Mouse (Mus musculus) heart, postnatal 0 days (tissue): ENCODE measurements around the gene Rabac1. TPM values are rescaled to one million over a fixed set of nuclear protein-coding genes. Genes with fewer than 3 reads are reported as not detected.

Experiments
- ATAC-seq: fragments of 200-750 bp; cut with Nextera tagmentation; 2 replicates; pipeline ENCODE4 v1.8.0; 2017; ENCODE audit warnings: low read depth, moderate number of reproducible peaks, moderate library complexity; ENCODE audit not compliant: insufficient read depth
- DNase-seq: peaks from one replicate; pipeline ENCODE4 v3.0.0-alpha.2; 2016; ENCODE audit warnings: low spot score
- H3K27ac ChIP-seq: fragments of 300-500 bp; sonication (generic); 2 replicates; pipeline ENCODE4 v1.5.1; 2014; ENCODE audit warnings: low read depth, mild to moderate bottlenecking
- H3K27me3 ChIP-seq: fragments of 300-500 bp; sonication (generic); 2 replicates; pipeline ENCODE4 v1.6.1; 2014; ENCODE audit warnings: low read length, mixed read lengths; ENCODE audit not compliant: control insufficient read depth, insufficient read depth
- H3K36me3 ChIP-seq: fragments of 300-500 bp; sonication (generic); replicated peaks from 2 replicates; pipeline ENCODE4 v1.6.1; 2014; ENCODE audit warnings: low read length, mixed read lengths; ENCODE audit not compliant: control insufficient read depth, insufficient read depth
- H3K4me1 ChIP-seq: fragments of 300-500 bp; sonication (generic); 2 replicates; pipeline ENCODE4 v1.6.1; 2014; ENCODE audit warnings: antibody characterized with exemption; ENCODE audit not compliant: control insufficient read depth, insufficient read depth
- H3K4me2 ChIP-seq: fragments of 300-500 bp; sonication (generic); 2 replicates; pipeline ENCODE4 v1.6.1; 2014; ENCODE audit warnings: low read depth, mild to moderate bottlenecking, low read length, moderate library complexity
- H3K4me3 ChIP-seq: fragments of 300-500 bp; sonication (generic); 2 replicates; pipeline ENCODE4 v1.5.1; 2014; ENCODE audit warnings: low read depth, low read length
- H3K9ac ChIP-seq: fragments of 300-500 bp; sonication (generic); replicated peaks from 2 replicates; pipeline ENCODE4 v1.6.1; 2014; ENCODE audit warnings: low read depth, low read length, mixed read lengths
- H3K9me3 ChIP-seq: fragments of 300-500 bp; sonication (generic); replicated peaks from 2 replicates; pipeline ENCODE4 v1.6.1; 2016; ENCODE audit warnings: low read length; ENCODE audit not compliant: control insufficient read depth
- CTCF ChIP-seq: IDR thresholded peaks from 2 replicates; pipeline ENCODE4 v1.5.1; 2016; ENCODE audit warnings: antibody characterized with exemption, control low read depth, low read depth
- EP300 ChIP-seq: IDR thresholded peaks from 2 replicates; pipeline ENCODE4 v1.6.1; 2016; ENCODE audit warnings: antibody characterized with exemption, low read depth
- WGBS: fragments of 180-500 bp; shearing (Covaris S2); extraction: QIAGEN DNeasy Blood & Tissue Kit; methylation state at CpG from one replicate; pipeline ENCODE4 v1.1.7; 2014; 5-methylcytosine and 5-hydroxymethylcytosine counted together
- polyA plus RNA-seq: library from polyadenylated mRNA; unstranded; fragments of >200 nt; fragmentation: Nextera tagmentation; extraction: Ambion mirVana; gene quantifications from 2 replicates; pipeline ENCODE4 v1.2.1, GENCODE M21; 2015
- total RNA-seq: library from RNA; depleted of rRNA; stranded (reverse); fragments of >200 nt; gene quantifications from 2 replicates; pipeline ENCODE4 v1.2.3, GENCODE M21; 2014; ENCODE audit warnings: low replicate concordance

Rabac1 gene
- total and polyA plus RNA-seq, 2 experiments from 2014 or later, result 357 to 609 TPM

- 63% methylated on average over 6 of the region's 6 CpGs for WGBS
- H3K9me3 ChIP-seq, result no peaks in the 10 kb centered on the region
- H3K27me3 ChIP-seq, result no peaks in the 10 kb centered on the region
- H3K4me1 ChIP-seq, result no peaks in the 10 kb centered on the region
- DNase-seq (no peak), ATAC-seq (no peak)
- no peak overlapping the region for H3K27ac ChIP-seq
- no peak overlapping the region for H3K4me3 ChIP-seq
- TF ChIP-seq CTCF (no peak), EP300 (no peak)
- no peak overlapping the region for H3K9ac ChIP-seq
- H3K4me2 ChIP-seq, result no peak overlapping the region
- peaks cover 14% of the 10 kb centered on the region for H3K36me3 ChIP-seq
Measured at GRCm38 (mm10) chr7:24968463-24968862, 4.1 kb downstream of the Rabac1 start.

- TF ChIP-seq EP300, result no peak
- Histone ChIP-seq H3K9ac (no peak overlapping the region), H3K27ac (no peak overlapping the region), H3K4me3 (no peak overlapping the region), H3K9me3 (no peaks in the 10 kb centered on the region), H3K36me3 (peaks cover 14% of the 10 kb centered on the region), H3K4me2 (no peak overlapping the region), H3K4me1 (no peaks in the 10 kb centered on the region), H3K27me3 (no peaks in the 10 kb centered on the region)
- ATAC-seq, result no peak
- WGBS, result 77% methylated on average over 8 of the region's 8 CpGs
- DNase-seq, result no peak
Measured at GRCm38 (mm10) chr7:24967966-24968365, 4.6 kb downstream of the Rabac1 start.

GRCm38 (mm10) chr7:24964897-24965535 is 7.5 kb downstream of the Rabac1 start:
- Histone ChIP-seq H3K36me3 (peaks cover 9% of the 10 kb centered on the region), H3K4me2 (no peak overlapping the region), H3K4me3 (no peak overlapping the region), H3K27me3 (no peaks in the 10 kb centered on the region), H3K9ac (no peak overlapping the region), H3K4me1 (no peaks in the 10 kb centered on the region), H3K27ac (no peak overlapping the region), H3K9me3 (no peaks in the 10 kb centered on the region)
- TF ChIP-seq EP300 (no peak), CTCF (peak; percentile 65)
- WGBS, result 10% methylated on average over 5 of the region's 5 CpGs
- ATAC-seq (no peak; the same call in 1 of the 2 replicates), DNase-seq (peak; percentile 31)

- H3K27ac ChIP-seq, result no peak overlapping the region
- no peak overlapping the region for H3K9ac ChIP-seq
- 59% methylated on average over 2 of the region's 2 CpGs for WGBS
- no peak for TF ChIP-seq EP300
- no peak for TF ChIP-seq CTCF
- H3K27me3 ChIP-seq, result no peaks in the 10 kb centered on the region
- H3K9me3 ChIP-seq, result no peaks in the 10 kb centered on the region
- peaks cover 1% of the 10 kb centered on the region; the same call in 1 of the 2 replicates for H3K36me3 ChIP-seq
- no peak overlapping the region for H3K4me3 ChIP-seq
- H3K4me1 ChIP-seq, result no peaks in the 10 kb centered on the region
- DNase-seq (no peak), ATAC-seq (no peak)
- H3K4me2 ChIP-seq, result no peak overlapping the region
Measured at GRCm38 (mm10) chr7:24964288-24964687, 8.3 kb downstream of the Rabac1 start.

GRCm38 (mm10) chr7:24955226-24955625 is 17.3 kb downstream of the Rabac1 start:
- no peak for DNase-seq
- H3K27ac ChIP-seq, result no peak overlapping the region
- H3K4me1 ChIP-seq, result no peaks in the 10 kb centered on the region
- no peaks in the 10 kb centered on the region for H3K36me3 ChIP-seq
- 0 out of 2 replicates have a peak, but pooled peaks cover 4% of the 10 kb centered on the region for H3K9me3 ChIP-seq
- TF ChIP-seq EP300 (no peak), CTCF (no peak)
- H3K4me3 ChIP-seq, result peak overlapping the region; percentile 46
- H3K4me2 ChIP-seq, result peak overlapping the region; percentile 62; the same call in 1 of the 2 replicates
- H3K9ac ChIP-seq, result no peak overlapping the region
- H3K27me3 ChIP-seq, result peaks cover 72% of the 10 kb centered on the region
- WGBS, result 3% methylated on average over 25 of the region's 33 CpGs
- no peak for ATAC-seq

GRCm38 (mm10) chr7:24954450-24954849 is 18.1 kb downstream of the Rabac1 start:
- Histone ChIP-seq H3K4me1 (no peaks in the 10 kb centered on the region), H3K27ac (no peak overlapping the region), H3K9me3 (0 out of 2 replicates have a peak, but pooled peaks cover 4% of the 10 kb centered on the region), H3K27me3 (peaks cover 80% of the 10 kb centered on the region), H3K9ac (no peak overlapping the region), H3K36me3 (no peaks in the 10 kb centered on the region), H3K4me2 (peak overlapping the region; percentile 62), H3K4me3 (peak overlapping the region; percentile 46)
- DNase-seq (no peak), ATAC-seq (no peak)
- WGBS, result 2% methylated on average over 26 of the region's 30 CpGs
- no peak for TF ChIP-seq CTCF
